In genomic region chr1:86633840-86634750, GRCm38 (mm10) we compare ENCODE assay signal across 13 mouse cellular contexts. TPM values are rescaled to one million over a fixed set of nuclear protein-coding genes. Genes with fewer than 3 reads are reported as not detected.
DNase-seq lines count a peak whose midpoint lies in the region; ATAC-seq and TF ChIP-seq lines count a peak whose summit lies in the region.
"Had no signal": no experiment of that assay in that cellular context is flagged by ENCODE, and none has a peak within 500 bp of the region (broad histone marks: within the 10 kb centered on the region; RNA-seq: fewer than 3 reads in every experiment).

No protein-coding gene starts in this region.

- no peak; the same call in 1 of the 2 replicates for ATAC-seq in kidney, embryonic 15.5 days (replicated peaks; ENCODE audit: low FRiP score)
- ATAC-seq in forebrain, embryonic 12.5 days (ENCODE audit: low FRiP score) = no peak
- peak; percentile 50; the same call in 1 of the 2 replicates for ATAC-seq in hindbrain, postnatal 0 days
- ATAC-seq in midbrain, postnatal 0 days (ENCODE audit: low FRiP score) = peak; percentile 38; the same call in 1 of the 2 replicates

- TF ChIP-seq CTCF in kidney, adult 2 months (conservative IDR thresholded peaks at IDR 0.05; ENCODE audit: insufficient read depth, insufficient read length, low read depth, low read length) = no peak
- TF ChIP-seq CTCF in hindbrain, postnatal 0 days (IDR thresholded peaks at IDR 0.05; ENCODE audit: low read depth) = no peak
- TF ChIP-seq CTCF in midbrain, postnatal 0 days (IDR thresholded peaks at IDR 0.05) = no peak

- H3K9ac ChIP-seq in kidney, embryonic 15.5 days = no peak overlapping the region
- no peak overlapping the region for H3K9ac ChIP-seq in forebrain, embryonic 12.5 days
- H3K9ac ChIP-seq in hindbrain, postnatal 0 days (replicated peaks; ENCODE audit: low read length) = no peak overlapping the region
- no peak overlapping the region for H3K9ac ChIP-seq in midbrain, postnatal 0 days (replicated peaks; ENCODE audit: low read length, poor library complexity, severe bottlenecking)
- H3K9ac ChIP-seq: liver, embryonic 15.5 days had no signal

- no peaks in the 10 kb centered on the region for H3K36me3 ChIP-seq in kidney, embryonic 15.5 days
- H3K36me3 ChIP-seq in kidney, adult 2 months (ENCODE audit: control insufficient read depth, insufficient read depth, low read length) = no peaks in the 10 kb centered on the region
- no peaks in the 10 kb centered on the region for H3K36me3 ChIP-seq in forebrain, embryonic 12.5 days (replicated peaks)
- no peaks in the 10 kb centered on the region for H3K36me3 ChIP-seq in hindbrain, postnatal 0 days (ENCODE audit: insufficient read depth, low read length)
- no peaks in the 10 kb centered on the region for H3K36me3 ChIP-seq in midbrain, postnatal 0 days (ENCODE audit: insufficient read depth, low read length)
- H3K36me3 ChIP-seq: liver, embryonic 15.5 days had no signal

- intact Hi-C loops in gastrocnemius, postnatal 14 days (cut with DNase I; ENCODE audit: low total_unique reads) = no loop called here

- no peaks in the 10 kb centered on the region for H3K27me3 ChIP-seq in kidney, embryonic 15.5 days
- no peaks in the 10 kb centered on the region for H3K27me3 ChIP-seq in kidney, adult 2 months (replicated peaks; ENCODE audit: control insufficient read depth, insufficient read depth, low read length)
- H3K27me3 ChIP-seq in forebrain, embryonic 12.5 days = no peaks in the 10 kb centered on the region
- no peaks in the 10 kb centered on the region for H3K27me3 ChIP-seq in hindbrain, postnatal 0 days (ENCODE audit: insufficient read depth, low read length)
- H3K27me3 ChIP-seq in midbrain, postnatal 0 days (ENCODE audit: insufficient read depth, low read length) = no peaks in the 10 kb centered on the region
- H3K27me3 ChIP-seq: liver, embryonic 15.5 days had no signal

- no peak for DNase-seq in kidney, adult 2 months
- DNase-seq in hindbrain, postnatal 0 days (ENCODE audit: low spot score) = no peak
- DNase-seq in midbrain, postnatal 0 days (ENCODE audit: low spot score) = peak; percentile 26
- no peak for DNase-seq in gastrocnemius, postnatal 14 days
- DNase-seq in frontal cortex, postnatal 14 days (ENCODE audit: low spot score in 2 of 2) = no peak
- DNase-seq in cerebellum, adult 9-11 months = no peak
- DNase-seq: cerebellum, adult 18-20 months had no signal

- no peak for TF ChIP-seq POLR2A in kidney, adult 2 months (IDR thresholded peaks at IDR 0.05; ENCODE audit: low read depth, low read length)

- H3K27ac ChIP-seq in kidney, embryonic 15.5 days = no peak overlapping the region
- no peak overlapping the region for H3K27ac ChIP-seq in kidney, adult 2 months (ENCODE audit: insufficient read depth, low read depth, low read length)
- peak overlapping the region; percentile 14; the same call in 1 of the 2 replicates for H3K27ac ChIP-seq in forebrain, embryonic 12.5 days
- H3K27ac ChIP-seq in hindbrain, postnatal 0 days = peak overlapping the region; percentile 58; the same call in 1 of the 2 replicates
- 0 out of 2 replicates have a peak overlapping the region, but pooled peaks have one; percentile 8 for H3K27ac ChIP-seq in midbrain, postnatal 0 days (ENCODE audit: low read depth, low read length)

- no peaks in the 10 kb centered on the region for H3K9me3 ChIP-seq in kidney, embryonic 15.5 days (replicated peaks)
- H3K9me3 ChIP-seq in forebrain, embryonic 12.5 days = no peaks in the 10 kb centered on the region
- no peaks in the 10 kb centered on the region for H3K9me3 ChIP-seq in hindbrain, postnatal 0 days (ENCODE audit: low read length)
- no peaks in the 10 kb centered on the region for H3K9me3 ChIP-seq in midbrain, postnatal 0 days (ENCODE audit: low read length)
- H3K9me3 ChIP-seq: liver, embryonic 15.5 days had no signal

- peak overlapping the region; percentile 36; the same call in 1 of the 2 replicates for H3K4me2 ChIP-seq in kidney, embryonic 15.5 days
- H3K4me2 ChIP-seq in forebrain, embryonic 12.5 days = peak overlapping the region; percentile 33
- H3K4me2 ChIP-seq in hindbrain, postnatal 0 days (ENCODE audit: low read depth, low read length) = peak overlapping the region; percentile 40; the same call in 1 of the 2 replicates
- peak overlapping the region; percentile 29 for H3K4me2 ChIP-seq in midbrain, postnatal 0 days (ENCODE audit: low read depth, low read length, poor library complexity, severe bottlenecking)
- H3K4me2 ChIP-seq: liver, embryonic 15.5 days had no signal

- no peak overlapping the region for H3K4me3 ChIP-seq in kidney, embryonic 15.5 days (replicated peaks)
- no peak overlapping the region for H3K4me3 ChIP-seq in kidney, adult 2 months (ENCODE audit: insufficient read depth, low read depth, low read length)
- H3K4me3 ChIP-seq in forebrain, embryonic 12.5 days (replicated peaks) = no peak overlapping the region
- peak overlapping the region; percentile 6; the same call in 1 of the 2 replicates for H3K4me3 ChIP-seq in hindbrain, postnatal 0 days (ENCODE audit: low read length)
- H3K4me3 ChIP-seq in midbrain, postnatal 0 days (ENCODE audit: low read depth, low read length) = no peak overlapping the region
- H3K4me3 ChIP-seq: erythroblast, embryonic 14.5 days; liver, embryonic 15.5 days had no signal

- peaks cover 24% of the 10 kb centered on the region for H3K4me1 ChIP-seq in kidney, embryonic 15.5 days
- no peaks in the 10 kb centered on the region for H3K4me1 ChIP-seq in kidney, adult 2 months (ENCODE audit: control insufficient read depth, insufficient read depth, low read length)
- peaks cover 7% of the 10 kb centered on the region for H3K4me1 ChIP-seq in forebrain, embryonic 12.5 days
- H3K4me1 ChIP-seq in hindbrain, postnatal 0 days (ENCODE audit: insufficient read depth, low read length) = 0 out of 2 replicates have a peak, but pooled peaks cover 10% of the 10 kb centered on the region
- H3K4me1 ChIP-seq in midbrain, postnatal 0 days (ENCODE audit: insufficient read depth, low read length) = no peaks in the 10 kb centered on the region

- WGBS in kidney, embryonic 15.5 days = 63% methylated on average over 7 of the region's 7 CpGs
- 78% methylated on average over 7 of the region's 7 CpGs for WGBS in kidney, adult 2 months
- WGBS in forebrain, embryonic 12.5 days = 44% methylated on average over 7 of the region's 7 CpGs
- 42% methylated on average over 7 of the region's 7 CpGs for WGBS in hindbrain, postnatal 0 days
- WGBS in midbrain, postnatal 0 days = 39% methylated on average over 7 of the region's 7 CpGs

RNA-seq across cellular contexts. Expression of gene Nppc, which starts 36.3 kb away (rescaled TPM):
- polyA plus RNA-seq in kidney, embryonic 15.5 days (2015; fragmentation: Nextera tagmentation; extraction: Ambion mirVana) = 3.7 and 4.3 TPM in 2 replicates
- polyA plus RNA-seq in kidney, adult 2 months (2012; rRNA removed) = 0.08 and 0.09 TPM in 2 replicates
- polyA plus RNA-seq in forebrain, embryonic 12.5 days (2016; fragmentation: Nextera tagmentation; extraction: Ambion mirVana) = 0.83 and 1.6 TPM in 2 replicates
- total RNA-seq in hindbrain, postnatal 0 days (2014; rRNA removed) = 13.5 and 14.6 TPM in 2 replicates
- polyA plus RNA-seq in hindbrain, postnatal 0 days (2015; fragmentation: Nextera tagmentation; extraction: Ambion mirVana) = 22.7 and 27.7 TPM in 2 replicates
- 6.3 and 6.6 TPM in 2 replicates for total RNA-seq in midbrain, postnatal 0 days (2014; rRNA removed)
- polyA plus RNA-seq in midbrain, postnatal 0 days (2015; fragmentation: Nextera tagmentation; extraction: Ambion mirVana) = 4.3 and 6.5 TPM in 2 replicates
- total RNA-seq in gastrocnemius, postnatal 14 days (2021) = 1 to 10 TPM in 1 of 2 experiments, under 1 TPM in 1; 0.51 to 2.3 TPM
- total RNA-seq: hematopoietic stem cell, adult 5-6 weeks had no signal
- polyA plus RNA-seq: erythroblast, embryonic 14.5 days; liver, embryonic 15.5 days; spleen, adult 2 months had no signal

RNA-seq across cellular contexts. Expression of gene Cops7b, which starts 51.4 kb away (rescaled TPM):
- polyA plus RNA-seq in kidney, embryonic 15.5 days (2015; fragmentation: Nextera tagmentation; extraction: Ambion mirVana) = 42.9 and 43.6 TPM in 2 replicates
- 20.1 and 22.5 TPM in 2 replicates for polyA plus RNA-seq in kidney, adult 2 months (2012; rRNA removed)
- 59.9 and 64.6 TPM in 2 replicates for polyA plus RNA-seq in forebrain, embryonic 12.5 days (2016; fragmentation: Nextera tagmentation; extraction: Ambion mirVana)
- 33.6 and 47.0 TPM in 2 replicates for total RNA-seq in hindbrain, postnatal 0 days (2014; rRNA removed)
- polyA plus RNA-seq in hindbrain, postnatal 0 days (2015; fragmentation: Nextera tagmentation; extraction: Ambion mirVana) = 44.7 and 48.3 TPM in 2 replicates
- total RNA-seq in midbrain, postnatal 0 days (2014; rRNA removed) = 39.0 and 42.1 TPM in 2 replicates
- 53.4 and 56.2 TPM in 2 replicates for polyA plus RNA-seq in midbrain, postnatal 0 days (2015; fragmentation: Nextera tagmentation; extraction: Ambion mirVana)
- total RNA-seq in gastrocnemius, postnatal 14 days (2021) = 1 to 10 TPM; 8.2 to 9.6 TPM

RNA-seq across cellular contexts. Expression of gene Pde6d, which starts 51.7 kb away (rescaled TPM):
- 61.5 and 64.7 TPM in 2 replicates for polyA plus RNA-seq in kidney, embryonic 15.5 days (2015; fragmentation: Nextera tagmentation; extraction: Ambion mirVana)
- 20.2 and 24.9 TPM in 2 replicates for polyA plus RNA-seq in kidney, adult 2 months (2012; rRNA removed)
- polyA plus RNA-seq in forebrain, embryonic 12.5 days (2016; fragmentation: Nextera tagmentation; extraction: Ambion mirVana) = 91.7 TPM in 2 replicates
- 36.6 and 39.1 TPM in 2 replicates for total RNA-seq in hindbrain, postnatal 0 days (2014; rRNA removed)
- 112 and 121 TPM in 2 replicates for polyA plus RNA-seq in hindbrain, postnatal 0 days (2015; fragmentation: Nextera tagmentation; extraction: Ambion mirVana)
- total RNA-seq in midbrain, postnatal 0 days (2014; rRNA removed) = 48.1 and 54.8 TPM in 2 replicates
- 116 and 124 TPM in 2 replicates for polyA plus RNA-seq in midbrain, postnatal 0 days (2015; fragmentation: Nextera tagmentation; extraction: Ambion mirVana)
- total RNA-seq in gastrocnemius, postnatal 14 days (2021) = 10 to 100 TPM; 25.0 to 30.2 TPM

Comparison
In these comparisons a context has a peak if more than half of its experiments do, and no peak if none do; other contexts are left out.
1. ATAC-seq: peak in hindbrain, postnatal 0 days (single experiment) and midbrain, postnatal 0 days (single experiment); none in kidney, embryonic 15.5 days (single experiment) and forebrain, embryonic 12.5 days (single experiment).
2. H3K27ac ChIP-seq: peak in forebrain, embryonic 12.5 days (single experiment), hindbrain, postnatal 0 days (single experiment) and midbrain, postnatal 0 days (single experiment); none in kidney, embryonic 15.5 days (single experiment) and kidney, adult 2 months (single experiment).
3. Peak in every context shown above with its lines, with median percentiles within 50 percentile points of each other: H3K4me2 ChIP-seq.